Mouse (Mus musculus): ENCODE data around the gene Zfp329. TPM values are rescaled to one million over a fixed set of nuclear protein-coding genes. Genes with fewer than 3 reads are reported as not detected.

Gene Zfp329
- polyA plus RNA-seq (2015; fragmentation: Nextera tagmentation; extraction: Ambion mirVana) = 4.3 and 5.8 TPM in 2 replicates

DNA sequence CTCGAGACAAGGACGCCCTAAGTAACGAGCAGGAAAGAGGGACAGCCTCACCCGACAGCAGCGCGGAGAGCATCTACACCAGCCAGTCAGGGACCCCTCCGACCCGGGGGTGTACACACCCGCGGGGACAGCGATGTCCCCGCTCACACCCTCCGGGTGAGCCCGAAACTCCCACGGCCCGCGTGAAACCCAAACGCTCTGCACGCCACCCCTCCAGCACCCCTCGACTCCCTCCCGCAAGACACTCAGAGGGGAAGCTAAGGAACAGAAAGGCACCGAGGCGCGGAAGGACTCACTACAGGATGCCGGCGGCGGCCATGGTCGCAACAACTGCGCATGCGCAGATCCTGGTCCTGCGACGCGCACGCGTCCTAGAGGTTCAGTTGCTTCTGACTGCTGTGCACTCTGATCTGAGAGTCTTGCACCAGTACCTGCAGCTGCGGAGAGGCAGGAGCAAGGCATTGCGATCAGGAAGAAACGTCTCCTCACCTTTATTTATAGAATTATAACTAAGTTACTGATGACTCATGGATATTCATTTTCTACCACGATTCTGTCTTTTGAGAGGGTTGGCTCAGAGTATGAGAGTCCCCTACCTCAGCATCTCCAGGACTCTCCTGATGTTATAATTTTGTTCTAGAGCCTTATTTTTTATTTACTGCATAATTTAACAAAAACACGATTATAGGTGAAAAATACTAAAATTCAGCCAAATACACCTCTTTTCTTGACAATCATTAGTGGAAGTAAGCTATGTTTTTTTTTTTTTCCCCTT is at the start of gene Zfp329:
Gene Zfp329 (minus strand): TSS at position 338 of the 775 bp plus-strand sequence.
- H3K9ac ChIP-seq (ENCODE audit: low read depth, low read length) = peak within 1 kb of the TSS; percentile 86
- peak within 1 kb of the TSS; percentile 77 for H3K4me2 ChIP-seq (replicated peaks; ENCODE audit: low read depth)
- peaks cover 9% of the 10 kb centered on the region for H3K9me3 ChIP-seq (ENCODE audit: control insufficient read depth)
- no peaks in the 10 kb centered on the region for H3K27me3 ChIP-seq (replicated peaks; ENCODE audit: control insufficient read depth, insufficient read depth, low read length)
- H3K4me3 ChIP-seq (ENCODE audit: low read depth, low read length) = peak within 1 kb of the TSS; percentile 95
- TF ChIP-seq CTCF (IDR thresholded peaks at IDR 0.05; ENCODE audit: low read depth) = no peak
- peaks cover 3% of the 10 kb centered on the region; the same call in 1 of the 2 replicates for H3K36me3 ChIP-seq (ENCODE audit: control insufficient read depth, insufficient read depth)
- peak; percentile 99 for ATAC-seq
- under 1% methylated on average over 38 of the region's 40 CpGs for WGBS
- H3K4me1 ChIP-seq (replicated peaks; ENCODE audit: control insufficient read depth, insufficient read depth, low read length) = no peaks in the 10 kb centered on the region
- H3K27ac ChIP-seq (ENCODE audit: low read depth, low read length) = peak within 1 kb of the TSS; percentile 21; the same call in 1 of the 2 replicates

DNA sequence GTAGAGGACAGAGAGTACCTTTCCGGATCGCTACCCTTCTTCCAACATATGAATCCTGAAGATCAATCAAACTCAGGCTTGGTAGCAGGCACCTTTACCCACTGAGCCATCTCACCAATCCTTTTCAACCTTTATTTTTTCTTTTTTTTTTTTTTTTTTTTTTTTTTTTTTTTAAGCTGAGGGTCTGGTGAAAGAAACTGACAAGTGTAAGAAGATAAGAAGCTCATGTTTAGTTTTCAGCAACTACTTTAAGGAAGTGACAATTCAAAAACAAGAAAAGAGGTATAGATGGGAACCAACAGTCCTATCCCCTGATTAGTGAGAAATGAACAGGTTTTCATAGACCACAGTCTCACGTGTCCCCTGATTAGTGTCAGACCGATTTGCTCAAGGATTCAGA is 17.1 kb upstream of the Zfp329 start:
- H3K4me2 ChIP-seq (replicated peaks; ENCODE audit: low read depth) = peak overlapping the region; percentile 81
- 96% methylated on average over 4 of the region's 4 CpGs for WGBS
- TF ChIP-seq CTCF (IDR thresholded peaks at IDR 0.05; ENCODE audit: low read depth) = no peak

DNA sequence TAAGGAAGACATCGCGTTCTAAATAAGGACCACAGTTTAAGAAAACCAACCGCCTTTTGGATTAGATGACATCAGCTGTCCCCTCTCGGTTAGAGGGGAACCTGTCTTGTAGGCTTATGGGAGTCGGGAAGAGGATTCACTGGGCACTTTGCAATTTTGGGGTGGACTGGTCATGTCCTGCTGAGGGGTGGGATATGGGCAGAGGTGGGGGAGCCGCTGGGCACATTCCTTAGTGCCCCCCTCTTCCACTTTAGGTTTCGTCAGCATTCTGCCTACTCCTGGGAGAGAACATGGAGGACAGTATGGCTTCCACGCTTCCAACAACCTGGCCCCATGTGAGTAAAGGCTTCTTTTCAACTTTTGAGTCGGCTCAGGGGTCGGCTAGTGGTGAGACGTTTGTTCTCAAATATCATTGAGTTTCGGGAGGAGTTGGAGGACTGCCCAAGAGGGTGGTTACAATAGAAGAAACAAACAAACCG is 16.6 kb upstream of the Zfp329 start:
- WGBS = 28% methylated on average over 13 of the region's 13 CpGs
- H3K4me2 ChIP-seq (replicated peaks; ENCODE audit: low read depth) = peak overlapping the region; percentile 81
- ATAC-seq = peak; percentile 27; the same call in 1 of the 2 replicates

More for the DNA sequence above, 17.1 kb upstream of the Zfp329 start:
- no peak overlapping the region for H3K27ac ChIP-seq (ENCODE audit: low read depth, low read length)
- no peak for ATAC-seq
- peaks cover 30% of the 10 kb centered on the region for H3K36me3 ChIP-seq (ENCODE audit: control insufficient read depth, insufficient read depth)
- H3K4me1 ChIP-seq (replicated peaks; ENCODE audit: control insufficient read depth, insufficient read depth, low read length) = no peaks in the 10 kb centered on the region
- H3K27me3 ChIP-seq (replicated peaks; ENCODE audit: control insufficient read depth, insufficient read depth, low read length) = no peaks in the 10 kb centered on the region
- H3K9ac ChIP-seq (ENCODE audit: low read depth, low read length) = no peak overlapping the region
- H3K4me3 ChIP-seq (ENCODE audit: low read depth, low read length) = peak overlapping the region; percentile 82
- H3K9me3 ChIP-seq (ENCODE audit: control insufficient read depth) = peaks cover 10% of the 10 kb centered on the region; the same call in 1 of the 2 replicates

DNA sequence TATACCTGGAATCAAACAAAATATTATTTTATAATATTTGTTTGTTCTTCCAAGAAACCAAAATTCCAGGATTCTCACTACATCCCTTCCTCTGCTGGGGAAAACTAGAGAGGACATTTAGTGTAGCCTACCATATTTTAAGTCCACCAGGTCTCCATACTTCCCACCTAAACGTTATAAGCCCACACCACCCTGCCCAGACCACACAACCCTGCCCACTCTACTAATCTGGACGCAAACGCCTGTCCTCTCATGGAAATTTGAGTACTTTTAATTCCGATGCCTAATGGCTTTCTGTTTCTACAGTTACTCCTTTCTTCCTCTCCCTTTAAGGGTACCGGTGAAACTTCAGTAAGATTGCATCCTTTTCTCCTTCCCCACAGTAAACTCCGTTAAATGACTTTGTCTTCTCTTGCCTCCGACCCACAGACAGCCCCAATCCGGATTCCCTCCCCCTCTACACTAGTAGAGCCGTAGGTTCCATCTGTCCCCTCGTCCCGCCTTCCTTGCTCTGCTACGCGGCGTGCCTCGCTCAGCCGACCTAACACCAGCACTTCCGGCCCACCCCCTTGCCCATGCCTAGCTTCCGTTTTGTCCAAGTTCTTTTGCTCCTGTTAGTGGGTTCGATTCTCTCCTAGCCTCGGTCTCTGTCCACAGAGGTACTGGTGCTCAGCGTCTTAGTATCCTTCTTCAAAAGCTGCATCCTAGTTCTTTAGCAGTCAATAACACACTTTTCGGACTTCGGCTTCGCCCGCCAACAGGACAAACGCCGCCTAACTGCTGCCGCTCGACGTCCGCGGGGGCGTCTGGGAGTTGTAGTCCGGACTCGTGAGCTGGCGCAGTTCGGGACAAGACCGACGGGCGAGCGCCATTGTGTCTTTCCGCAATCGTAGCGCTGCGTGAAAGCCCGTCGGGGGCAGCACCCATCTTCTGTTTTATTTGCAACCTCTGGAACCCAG is 15.8 kb upstream of the Zfp329 start, which contains the start of gene Zfp110:
Gene Zfp110 (plus strand): TSS at position 600 of the 959 bp plus-strand sequence.
- Histone ChIP-seq H3K27ac (ENCODE audit: low read depth, low read length) (peak within 1 kb of the TSS; percentile 73), H3K9ac (ENCODE audit: low read depth, low read length) (peak within 1 kb of the TSS; percentile 78)
- peak; percentile 98 for ATAC-seq

More for the DNA sequence above, 16.6 kb upstream of the Zfp329 start:
- peak overlapping the region; percentile 73 for H3K27ac ChIP-seq (ENCODE audit: low read depth, low read length)
- H3K4me1 ChIP-seq (replicated peaks; ENCODE audit: control insufficient read depth, insufficient read depth, low read length) = no peaks in the 10 kb centered on the region
- peak overlapping the region; percentile 78 for H3K9ac ChIP-seq (ENCODE audit: low read depth, low read length)
- no peak for TF ChIP-seq CTCF (IDR thresholded peaks at IDR 0.05; ENCODE audit: low read depth)
- H3K36me3 ChIP-seq (ENCODE audit: control insufficient read depth, insufficient read depth) = peaks cover 27% of the 10 kb centered on the region
- H3K9me3 ChIP-seq (ENCODE audit: control insufficient read depth) = peaks cover 5% of the 10 kb centered on the region; the same call in 1 of the 2 replicates
- H3K4me3 ChIP-seq (ENCODE audit: low read depth, low read length) = peak overlapping the region; percentile 82
- H3K27me3 ChIP-seq (replicated peaks; ENCODE audit: control insufficient read depth, insufficient read depth, low read length) = no peaks in the 10 kb centered on the region

DNA sequence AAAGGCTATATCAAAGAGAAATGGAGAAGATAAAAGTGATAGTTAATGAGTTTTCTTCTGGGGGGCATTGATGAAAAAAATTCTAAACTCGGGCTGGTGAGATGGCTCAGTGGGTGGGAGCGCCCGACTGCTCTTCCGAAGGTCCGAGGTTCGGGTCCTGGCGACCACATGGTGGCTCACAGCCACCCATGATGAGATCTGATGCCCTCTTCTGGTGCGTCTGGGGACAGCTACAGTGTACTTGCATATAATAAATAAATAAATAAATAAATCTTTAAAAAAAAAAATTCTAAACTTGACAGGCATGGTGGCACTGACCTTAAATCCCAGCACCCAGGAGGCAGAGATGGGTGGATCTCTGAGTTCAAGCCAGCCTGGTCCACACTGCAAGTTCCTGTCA is 3.1 kb downstream of the Zfp329 start:
- 94% methylated on average over 8 of the region's 8 CpGs for WGBS
- Histone ChIP-seq H3K4me3 (ENCODE audit: low read depth, low read length) (no peak overlapping the region), H3K27me3 (replicated peaks; ENCODE audit: control insufficient read depth, insufficient read depth, low read length) (no peaks in the 10 kb centered on the region), H3K4me2 (replicated peaks; ENCODE audit: low read depth) (no peak overlapping the region), H3K4me1 (replicated peaks; ENCODE audit: control insufficient read depth, insufficient read depth, low read length) (no peaks in the 10 kb centered on the region), H3K36me3 (ENCODE audit: control insufficient read depth, insufficient read depth) (peaks cover 22% of the 10 kb centered on the region), H3K9me3 (ENCODE audit: control insufficient read depth) (peaks cover 18% of the 10 kb centered on the region), H3K9ac (ENCODE audit: low read depth, low read length) (no peak overlapping the region), H3K27ac (ENCODE audit: low read depth, low read length) (no peak overlapping the region)
- TF ChIP-seq CTCF (IDR thresholded peaks at IDR 0.05; ENCODE audit: low read depth) = no peak
- no peak for ATAC-seq

More for the DNA sequence above, 15.8 kb upstream of the Zfp329 start, which contains the start of gene Zfp110:
- TF ChIP-seq CTCF (IDR thresholded peaks at IDR 0.05; ENCODE audit: low read depth) = peak; percentile 41
- 3% methylated on average over 47 of the region's 47 CpGs for WGBS
- no peaks in the 10 kb centered on the region for H3K9me3 ChIP-seq (ENCODE audit: control insufficient read depth)
- H3K36me3 ChIP-seq (ENCODE audit: control insufficient read depth, insufficient read depth) = peaks cover 21% of the 10 kb centered on the region
- no peaks in the 10 kb centered on the region for H3K27me3 ChIP-seq (replicated peaks; ENCODE audit: control insufficient read depth, insufficient read depth, low read length)
- H3K4me2 ChIP-seq (replicated peaks; ENCODE audit: low read depth) = peak within 1 kb of the TSS; percentile 81
- H3K4me1 ChIP-seq (replicated peaks; ENCODE audit: control insufficient read depth, insufficient read depth, low read length) = no peaks in the 10 kb centered on the region
- H3K4me3 ChIP-seq (ENCODE audit: low read depth, low read length) = peak within 1 kb of the TSS; percentile 82

Measured in intestine, postnatal 0 days (tissue).